Mouse (Mus musculus) hindlimb bud, embryonic 11.5 days (tissue): ENCODE measurements around the gene Gm28635.

Experiments
- DNase-seq: peaks from one replicate; pipeline ENCODE4 v3.0.0-alpha.2; 2012; ENCODE audit warnings: low read depth, low spot score; ENCODE audit errors: extremely low spot score

Gm28635 gene

DNA sequence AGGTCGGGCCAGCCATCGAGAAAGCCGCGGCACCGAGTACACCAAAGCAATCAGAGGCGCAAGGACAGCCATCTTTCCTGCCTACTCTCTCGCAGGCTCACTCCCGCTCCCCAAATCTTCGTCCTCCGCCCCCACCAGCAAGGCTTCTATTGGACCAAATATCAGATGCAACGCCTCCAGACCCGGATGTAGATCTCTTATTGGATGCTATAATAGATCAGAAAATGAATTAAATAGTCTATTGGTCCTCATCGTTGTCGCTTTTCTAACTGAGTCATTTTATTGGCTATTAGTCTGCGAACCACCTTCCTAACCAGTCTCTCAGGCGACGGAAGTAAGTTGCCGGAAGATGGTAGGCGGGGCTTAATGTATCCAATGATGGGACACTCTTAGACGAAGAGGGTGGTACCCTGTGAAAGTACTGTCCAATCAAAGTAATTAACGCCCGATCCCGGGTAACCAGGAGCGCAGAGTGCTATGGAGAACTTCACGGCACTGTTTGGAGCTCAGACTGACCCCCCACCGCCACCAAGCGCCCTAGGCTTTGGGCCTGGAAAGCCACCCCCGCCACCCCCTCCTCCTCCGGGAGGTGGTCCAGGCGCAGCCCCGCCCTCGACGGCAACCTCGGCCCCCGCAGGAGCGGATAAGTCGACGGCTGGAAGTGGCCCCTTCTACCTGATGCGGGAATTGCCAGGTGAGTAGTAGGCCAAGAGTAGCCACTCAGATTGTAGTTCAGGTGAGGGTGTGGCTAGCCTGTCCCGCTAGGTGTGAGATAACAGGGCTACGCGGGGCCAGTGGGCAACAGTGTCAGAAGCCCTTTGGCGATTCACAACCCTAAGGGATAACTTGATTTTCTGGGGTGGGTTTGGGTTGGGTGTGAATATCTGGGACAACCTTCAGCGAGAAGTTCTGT, at the start of gene Gm28635, which contains the start of gene Med19:
Gene Gm28635 (minus strand): TSS at position 74 of the 913 bp plus-strand sequence.
Gene Med19 (plus strand): TSS at position 435 of the 913 bp plus-strand sequence.
- DNase-seq = peak; percentile 99

DNA sequence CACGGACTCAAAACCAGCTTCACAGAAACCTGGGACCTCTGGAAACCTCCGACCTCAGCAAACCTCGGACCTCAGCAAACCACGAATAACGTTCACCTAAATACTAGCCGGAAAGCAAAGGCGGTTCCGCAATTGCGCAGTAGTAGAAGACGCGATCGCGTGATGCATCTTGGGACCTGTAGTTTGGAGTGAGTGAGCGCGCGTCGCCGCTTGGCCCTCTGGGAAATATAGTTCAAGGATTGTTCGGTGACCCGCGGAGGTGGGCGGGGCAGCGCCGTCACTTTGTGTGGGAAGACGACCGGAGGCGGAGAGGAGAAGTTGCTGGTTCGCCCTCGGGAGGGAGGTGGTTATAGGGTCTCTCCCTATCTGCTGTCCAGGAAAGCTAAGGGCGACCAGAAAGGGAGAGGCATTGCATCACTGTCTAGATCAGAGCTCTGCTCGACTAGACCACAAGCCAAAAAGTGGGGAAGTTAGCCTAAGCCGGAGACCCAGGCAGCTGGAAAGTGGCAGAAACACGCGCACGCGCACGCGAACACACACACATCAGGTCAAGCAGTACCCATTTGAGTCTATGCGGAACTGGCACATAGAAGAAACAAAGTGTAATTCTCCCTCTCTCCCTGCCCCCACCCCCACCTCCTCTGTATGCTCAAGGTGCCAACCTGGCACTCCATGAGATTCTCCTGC, 49.5 kb upstream of the Gm28635 start, which contains the start of gene Clp1:
Gene Clp1 (minus strand): TSS at position 179 of the 687 bp plus-strand sequence.
- peak; percentile 93 for DNase-seq

DNA sequence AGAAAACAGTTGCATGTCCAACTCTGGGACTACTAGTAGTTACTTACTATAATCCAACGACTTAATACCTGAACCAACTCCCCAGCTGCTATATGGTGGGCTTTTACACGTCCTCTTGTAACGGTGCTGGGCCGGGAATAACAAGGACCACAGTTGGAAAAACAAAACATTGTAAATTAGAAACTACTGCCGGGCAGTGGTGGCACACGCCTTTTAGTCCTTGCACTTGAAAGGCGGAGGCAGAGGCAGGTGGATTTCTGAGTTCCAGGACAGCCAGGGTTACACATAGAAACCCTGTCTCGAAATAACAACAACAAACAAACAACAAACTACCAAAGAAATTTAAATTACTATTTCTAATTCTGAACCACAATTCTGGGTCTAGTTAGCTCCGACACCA, 48.9 kb upstream of the Gm28635 start:
- no peak for DNase-seq

DNA sequence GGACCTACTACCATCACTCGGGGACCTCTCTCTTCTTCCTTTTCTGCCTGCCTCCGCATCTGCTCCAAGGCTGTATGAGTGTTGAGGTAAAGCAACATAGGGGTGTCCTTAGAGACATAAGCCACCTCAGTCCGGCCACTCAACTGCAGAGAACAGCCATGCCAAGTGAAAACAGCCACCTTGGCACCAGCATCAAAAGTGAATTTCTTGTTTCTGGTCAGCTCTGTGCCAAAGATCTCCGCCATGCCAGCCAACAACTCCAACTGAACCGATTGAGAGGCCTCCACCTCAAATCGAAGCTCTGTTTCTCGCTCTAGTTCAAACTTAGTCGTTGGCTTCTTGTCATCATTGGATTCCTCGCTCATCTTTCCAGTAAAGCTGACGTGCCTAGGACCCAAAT, 47.9 kb upstream of the Gm28635 start:
- DNase-seq = no peak

DNA sequence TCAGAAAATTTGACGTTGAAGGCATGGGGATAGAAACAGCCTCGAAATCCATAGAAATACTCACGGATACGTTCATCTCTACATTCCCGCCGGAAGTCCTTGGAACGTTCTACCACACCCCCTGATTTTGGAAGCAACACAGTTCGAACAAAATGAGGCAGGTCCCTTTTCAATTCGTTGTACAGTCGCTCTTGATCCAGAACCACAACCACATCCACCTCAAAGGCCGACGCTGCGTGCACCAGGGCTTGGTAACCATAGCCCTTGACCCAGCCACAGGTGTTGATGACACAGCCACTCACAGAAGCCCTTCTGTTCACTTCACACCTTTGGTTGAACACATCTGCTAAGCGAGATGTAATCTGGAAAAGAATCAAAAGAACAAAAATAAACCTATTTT, 46.0 kb upstream of the Gm28635 start:
- no peak for DNase-seq

DNA sequence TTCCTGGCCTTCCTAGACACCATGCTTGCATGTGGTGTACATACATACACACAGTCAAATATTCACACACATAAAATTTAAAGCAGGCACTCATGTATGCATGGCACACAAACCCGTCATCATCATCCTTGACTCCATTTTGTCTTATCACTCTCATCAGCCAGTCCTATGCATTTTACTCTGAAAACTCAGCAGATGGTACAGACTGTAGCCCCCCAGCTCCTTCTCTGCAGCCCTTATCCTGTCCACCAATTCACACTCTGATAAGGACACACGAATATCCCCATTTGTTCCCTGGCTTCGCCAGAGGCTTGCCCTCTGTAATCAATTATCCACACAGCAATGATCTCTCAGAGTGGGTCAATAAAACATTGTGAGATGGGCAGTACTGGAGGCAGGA, 43.3 kb upstream of the Gm28635 start:
- no peak for DNase-seq

DNA sequence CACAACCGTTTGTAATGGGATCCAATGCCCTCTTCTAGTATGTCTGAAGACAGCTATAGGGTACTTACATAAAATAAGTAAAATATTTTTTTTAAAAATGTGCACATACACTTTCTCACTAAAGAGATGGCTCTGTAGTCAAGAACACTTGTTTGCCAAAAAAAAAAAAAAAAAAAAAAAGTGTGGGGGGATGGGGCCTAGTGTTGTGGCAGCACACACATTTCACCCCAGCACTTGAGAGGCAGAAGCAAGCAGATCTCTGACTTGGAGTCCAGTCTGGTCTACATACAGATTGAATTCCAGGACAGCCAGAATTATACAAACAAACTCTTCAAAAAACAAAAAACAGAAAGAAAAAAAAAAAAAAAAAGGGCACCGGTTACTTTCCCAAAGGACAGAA, 42.9 kb upstream of the Gm28635 start:
- DNase-seq = no peak

DNA sequence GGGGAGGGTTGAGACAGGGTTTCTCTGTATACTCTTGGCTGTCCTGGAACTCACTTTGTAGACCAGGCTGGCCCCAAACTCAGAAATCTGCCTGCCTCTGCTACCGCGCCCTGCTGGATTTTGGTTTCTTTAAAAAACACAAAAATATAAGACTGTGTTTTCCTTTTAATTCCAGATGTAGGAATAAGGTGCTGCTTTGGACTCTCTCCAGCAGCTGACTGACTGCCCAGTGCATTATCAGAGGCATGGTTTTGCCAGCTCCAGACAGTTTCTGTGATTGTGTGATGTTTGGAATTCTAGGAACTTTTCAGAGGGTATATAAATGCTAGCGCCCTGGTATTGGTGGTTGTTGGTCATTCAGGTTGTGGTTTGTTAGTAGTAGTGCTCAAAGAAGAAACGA, 39.5 kb upstream of the Gm28635 start:
- no peak for DNase-seq

DNA sequence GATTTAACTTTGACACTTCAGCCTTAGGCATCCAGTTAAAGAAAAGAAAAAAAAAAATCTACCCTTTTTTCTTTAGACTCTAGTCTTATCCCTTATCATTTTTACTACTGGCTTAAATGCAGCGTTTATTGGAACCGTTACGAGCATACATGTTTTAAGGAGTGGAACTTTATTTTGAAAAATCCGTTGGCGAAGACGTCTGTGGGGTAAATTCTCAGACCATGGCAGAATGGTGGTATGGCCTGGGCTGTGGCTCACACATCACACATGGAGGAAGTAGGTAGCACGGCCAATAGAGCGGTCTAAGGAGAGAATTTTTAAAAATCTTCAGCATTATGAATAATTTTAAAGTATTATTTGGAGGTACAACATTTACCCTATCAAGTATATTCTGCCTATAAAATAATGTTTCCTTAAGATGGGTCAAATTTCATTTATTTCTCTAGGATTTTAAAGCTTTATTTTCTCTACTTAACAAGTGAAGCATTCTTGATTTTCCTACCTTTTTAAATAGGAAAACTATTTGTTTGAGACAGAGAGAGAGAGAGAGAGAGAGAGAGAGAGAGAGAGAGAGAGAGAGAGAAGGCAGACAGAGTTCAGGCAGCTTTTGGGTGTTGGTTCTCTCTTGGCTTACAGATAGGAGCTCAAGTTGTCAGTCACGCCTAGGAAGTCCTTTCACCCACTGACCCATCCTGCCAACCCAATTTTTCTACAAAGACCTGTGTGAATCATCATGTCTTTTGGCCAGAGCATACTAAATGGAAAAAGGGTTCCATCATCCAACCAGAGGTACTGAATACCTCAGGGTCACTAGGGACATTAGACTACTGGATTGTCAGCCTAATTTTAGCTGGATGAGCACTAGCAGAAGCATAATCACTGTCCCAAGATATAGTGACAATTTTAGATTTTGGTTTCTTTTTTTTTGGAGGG, 38.8 kb upstream of the Gm28635 start:
- DNase-seq = no peak

DNA sequence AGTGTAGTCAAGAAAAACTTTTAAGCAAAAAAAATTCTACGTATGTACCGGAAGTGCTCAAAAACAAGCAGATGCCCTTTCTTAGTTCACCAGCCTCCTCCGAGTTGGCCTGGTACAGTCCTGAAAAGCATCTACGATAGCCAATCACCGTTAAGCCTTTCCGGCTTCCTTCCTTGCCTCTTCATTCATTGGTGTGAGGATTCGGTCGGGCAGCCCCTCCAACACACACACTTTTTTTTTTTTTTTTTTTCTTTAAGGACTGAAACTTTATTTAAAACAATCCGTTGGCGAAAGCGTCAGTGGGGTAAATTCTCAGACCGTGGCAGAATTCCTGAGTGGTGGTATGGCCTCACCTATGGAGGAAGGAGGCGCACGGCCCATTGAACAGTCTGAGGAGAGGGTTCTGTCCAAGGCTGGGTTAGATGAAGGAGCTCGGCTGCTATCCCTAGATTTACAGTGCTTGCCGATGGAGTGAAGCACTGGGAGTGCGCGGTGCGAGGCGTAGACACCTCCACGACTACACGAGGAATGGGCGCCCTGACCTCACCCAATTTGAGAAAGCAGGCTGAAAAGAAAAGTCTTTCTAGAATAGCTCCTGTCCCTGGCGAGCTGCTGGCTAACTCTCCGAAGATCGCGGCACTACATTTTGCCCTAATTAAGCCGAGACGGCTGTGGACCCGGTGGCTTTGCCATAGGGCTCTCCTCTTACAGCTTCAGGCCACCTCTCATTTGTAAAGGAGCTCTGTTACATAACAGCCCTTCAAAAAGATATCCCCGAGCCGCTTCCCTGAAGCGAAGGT, 37.9 kb upstream of the Gm28635 start:
- DNase-seq = no peak

DNA sequence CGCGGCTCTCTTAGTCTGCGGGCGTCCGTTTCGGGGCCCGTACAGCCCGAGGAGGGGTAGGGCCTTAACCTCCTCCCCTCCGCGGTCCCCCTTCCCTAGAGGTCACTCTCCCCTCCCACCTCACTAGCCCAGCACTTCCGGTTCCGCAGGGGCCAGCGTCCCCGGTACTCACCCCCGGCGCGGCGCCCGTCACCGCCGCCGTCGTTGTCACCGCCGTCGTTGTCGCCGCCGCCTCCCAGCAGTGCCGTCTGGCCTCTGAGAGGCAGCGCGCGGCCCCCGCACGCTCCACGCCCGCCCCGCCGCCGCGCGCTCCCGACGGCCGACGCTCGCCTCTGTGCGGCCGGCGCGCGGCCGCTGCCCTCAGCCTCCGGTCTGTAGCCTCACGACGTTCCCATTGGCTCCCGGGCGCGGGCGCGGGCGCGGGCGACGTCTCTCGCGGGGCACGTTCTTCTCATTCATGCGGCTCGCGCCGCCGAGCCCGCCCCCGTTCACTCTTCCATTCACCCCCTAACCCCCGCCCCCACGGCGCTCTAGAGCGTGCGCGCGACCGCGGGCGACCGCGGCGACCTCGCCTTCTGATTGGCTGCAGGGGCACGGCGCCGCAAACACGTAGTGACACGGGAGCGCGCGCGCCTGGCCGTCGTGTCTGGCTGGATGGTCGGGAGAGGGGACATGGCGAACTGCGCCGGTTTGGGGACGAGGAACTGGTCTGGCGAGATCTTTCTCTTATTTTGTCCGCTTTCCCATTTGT, 37.1 kb upstream of the Gm28635 start, which contains the start of gene Zdhhc5:
Gene Zdhhc5 (minus strand): TSS at position 370 of the 751 bp plus-strand sequence.
- peak; percentile 97 for DNase-seq

DNA sequence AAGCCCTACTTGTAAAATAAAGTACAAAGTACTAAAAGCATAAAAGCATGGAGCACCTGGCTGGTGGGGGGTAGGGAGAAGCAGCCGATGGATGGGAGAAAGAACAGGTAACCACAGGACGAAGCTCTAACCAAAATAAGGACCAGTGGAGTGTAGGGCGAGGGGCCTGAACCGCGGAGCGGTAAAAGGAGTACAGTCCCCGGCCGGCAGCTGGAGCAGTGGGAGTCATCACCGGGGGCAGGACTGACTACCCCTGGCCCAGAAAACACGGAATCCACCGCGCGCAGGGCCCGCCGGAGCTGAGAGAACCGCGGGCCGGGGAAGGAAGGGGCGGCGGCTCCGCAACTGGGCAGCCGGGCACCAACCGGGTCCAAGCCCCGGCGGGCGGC, 36.6 kb upstream of the Gm28635 start:
- DNase-seq = no peak

DNA sequence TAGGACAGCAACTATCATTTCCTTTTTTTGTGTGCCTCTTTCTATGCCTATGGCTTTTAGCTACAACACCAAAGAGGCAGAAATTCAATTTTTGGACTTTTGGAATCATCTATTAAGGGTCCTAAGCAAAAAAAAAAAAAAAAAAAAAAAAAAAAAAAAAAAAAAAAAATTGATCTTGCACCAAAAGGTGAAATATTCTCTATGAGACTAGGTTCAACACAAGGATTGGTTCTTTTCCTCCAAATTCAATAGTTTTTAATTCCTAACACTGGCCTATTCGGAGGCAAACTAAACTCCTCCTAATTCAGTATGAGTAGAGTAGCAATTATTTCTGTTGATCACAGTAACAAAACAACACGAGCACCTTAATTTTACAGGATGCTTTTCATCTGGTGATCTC, 34.1 kb upstream of the Gm28635 start:
- DNase-seq = no peak

DNA sequence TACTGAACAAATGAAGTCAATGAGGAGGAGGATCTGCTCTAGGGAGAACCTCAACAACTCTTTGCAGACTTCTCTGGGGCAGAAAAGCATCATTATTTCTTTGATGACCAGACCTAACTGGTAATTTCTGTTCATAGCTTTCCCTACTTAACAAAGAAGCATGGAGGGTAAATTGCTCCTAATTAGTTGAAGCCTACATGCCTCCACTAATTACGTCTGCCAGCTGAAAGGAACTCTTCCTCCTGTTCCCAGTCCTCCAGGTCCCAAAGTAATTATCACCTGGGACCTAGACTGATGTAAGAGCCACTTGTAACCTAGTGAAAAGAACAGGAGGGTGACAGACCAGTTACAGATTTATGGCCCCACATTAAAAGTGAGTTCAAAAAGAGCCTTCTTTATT, 29.7 kb upstream of the Gm28635 start:
- no peak for DNase-seq

DNA sequence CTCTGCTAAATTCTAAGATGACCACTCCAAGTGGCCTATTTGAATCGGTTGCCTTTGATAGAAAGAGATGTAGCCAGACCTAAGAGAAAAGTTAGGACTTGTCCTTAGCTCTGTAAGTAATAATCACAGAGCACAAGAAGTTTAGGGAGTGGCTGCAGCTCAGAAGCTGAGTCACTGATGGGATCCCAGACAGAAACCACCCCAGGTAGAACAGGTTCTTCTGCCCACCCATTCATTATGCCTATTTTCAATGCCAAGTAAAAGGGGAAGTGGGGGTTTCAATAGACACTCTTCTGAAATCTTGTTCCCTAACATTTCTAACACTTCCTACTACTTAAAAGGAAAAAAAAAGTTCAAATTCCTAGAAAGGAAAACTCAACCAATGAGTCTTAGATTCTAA, 27.5 kb upstream of the Gm28635 start:
- DNase-seq = no peak

DNA sequence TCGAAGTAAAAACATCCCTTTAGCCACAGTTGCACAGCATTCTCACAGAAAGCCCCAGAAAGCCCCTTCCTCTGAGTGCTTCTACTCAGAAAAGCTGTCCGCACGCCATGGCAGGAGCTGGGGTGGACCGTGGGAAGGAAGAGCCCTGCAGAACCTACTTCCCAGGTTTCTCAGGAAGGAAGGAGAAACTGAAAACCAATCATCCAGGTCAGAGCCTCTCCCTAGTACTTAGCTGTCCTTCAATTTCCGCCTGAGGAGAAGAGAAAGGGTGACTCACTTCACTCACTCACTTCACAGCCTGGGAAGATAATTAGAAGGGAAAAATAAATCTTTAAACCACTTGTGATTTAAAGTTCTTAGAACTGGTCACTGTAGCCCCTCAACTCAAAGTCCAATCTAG, 26.5 kb upstream of the Gm28635 start:
- DNase-seq = no peak

DNA sequence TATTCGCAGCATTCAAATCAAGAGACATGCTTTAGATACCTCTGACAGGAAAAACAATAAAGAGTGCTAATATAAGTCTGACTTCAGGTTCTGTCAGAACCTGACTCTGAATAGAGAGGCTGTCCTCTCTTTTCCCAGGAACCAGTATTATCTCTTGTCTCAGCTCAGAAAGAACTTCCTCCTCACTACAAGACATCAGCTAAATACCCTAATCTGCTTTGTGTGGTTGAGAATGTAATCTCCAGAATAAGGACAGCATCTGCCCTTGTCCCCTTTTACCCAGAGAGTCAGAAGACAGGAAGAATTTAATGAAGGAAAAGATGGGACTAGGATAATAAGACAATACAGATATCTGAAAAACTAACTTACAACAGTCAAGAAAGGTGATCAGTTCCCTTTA, 25.7 kb upstream of the Gm28635 start:
- no peak for DNase-seq

DNA sequence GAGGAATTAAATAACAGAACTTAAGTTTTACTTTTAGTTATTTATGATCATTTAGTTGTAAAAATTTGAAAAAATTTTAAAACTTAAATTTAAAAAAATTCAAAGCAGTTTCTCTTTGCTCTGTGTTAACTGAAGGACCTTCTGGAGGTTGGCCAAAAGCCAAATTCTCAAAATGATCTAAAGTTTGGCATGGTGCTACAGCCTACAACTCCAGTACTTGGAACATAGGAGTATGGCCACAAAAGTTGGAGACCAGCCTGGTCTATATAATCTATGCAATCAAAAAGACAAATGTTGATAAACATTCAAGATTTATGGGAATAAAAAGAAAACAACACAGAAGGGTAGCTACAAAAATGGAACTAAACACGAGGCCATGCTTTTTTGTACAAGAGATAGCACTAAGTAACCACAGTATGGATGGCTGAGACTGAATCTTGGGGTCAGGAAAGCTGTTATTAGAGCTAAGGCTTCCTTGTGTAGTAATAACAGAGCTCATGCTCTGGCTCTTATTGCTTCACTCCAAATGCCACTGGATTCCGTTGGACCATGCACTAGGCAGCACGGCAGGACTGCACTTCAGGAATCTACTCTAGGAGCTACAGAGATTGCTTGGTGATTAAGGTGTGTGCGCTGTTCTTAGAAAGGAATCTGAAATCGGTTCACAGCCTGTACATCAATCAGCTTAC, 17.3 kb upstream of the Gm28635 start:
- no peak for DNase-seq

DNA sequence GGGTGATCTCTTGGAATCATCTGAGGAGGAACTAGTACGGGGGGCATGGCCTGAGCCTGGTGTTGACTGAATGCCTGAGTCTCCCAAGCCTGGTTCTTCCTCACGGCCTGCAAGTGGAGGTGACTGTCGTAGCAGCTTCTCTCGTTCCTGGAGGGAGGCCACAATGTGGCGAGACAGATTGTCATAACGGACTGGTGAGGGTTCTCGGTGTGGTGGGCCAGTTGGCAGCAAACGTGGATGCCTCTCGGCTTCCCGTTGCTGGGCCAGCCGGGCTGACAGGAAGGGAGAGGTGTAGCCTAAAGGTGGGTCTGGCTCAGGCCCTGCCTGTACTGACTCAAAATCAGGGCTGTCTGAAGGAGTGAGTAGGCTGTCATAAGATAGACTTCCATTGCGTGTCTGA, 12.2 kb upstream of the Gm28635 start:
- no peak for DNase-seq
